Mouse (Mus musculus): Measurements from ENCODE around the gene Rbm14. TPM values are rescaled to one million over a fixed set of nuclear protein-coding genes. Genes with fewer than 3 reads are reported as not detected.

Gene Rbm14
- total RNA-seq, 2 experiments from 2014 or later: 63.8 to 71.3 TPM

GRCm38 (mm10) chr19:4756193-4756911 is 55.1 kb downstream of the Rbm14 start, which contains the start of gene Rbm4b:
Rbm4b (plus strand) TSS chr19:4756497.
- peak; percentile 88 for ATAC-seq (replicated peaks; ENCODE audit: low FRiP score, poor library complexity, severe bottlenecking)

DNA sequence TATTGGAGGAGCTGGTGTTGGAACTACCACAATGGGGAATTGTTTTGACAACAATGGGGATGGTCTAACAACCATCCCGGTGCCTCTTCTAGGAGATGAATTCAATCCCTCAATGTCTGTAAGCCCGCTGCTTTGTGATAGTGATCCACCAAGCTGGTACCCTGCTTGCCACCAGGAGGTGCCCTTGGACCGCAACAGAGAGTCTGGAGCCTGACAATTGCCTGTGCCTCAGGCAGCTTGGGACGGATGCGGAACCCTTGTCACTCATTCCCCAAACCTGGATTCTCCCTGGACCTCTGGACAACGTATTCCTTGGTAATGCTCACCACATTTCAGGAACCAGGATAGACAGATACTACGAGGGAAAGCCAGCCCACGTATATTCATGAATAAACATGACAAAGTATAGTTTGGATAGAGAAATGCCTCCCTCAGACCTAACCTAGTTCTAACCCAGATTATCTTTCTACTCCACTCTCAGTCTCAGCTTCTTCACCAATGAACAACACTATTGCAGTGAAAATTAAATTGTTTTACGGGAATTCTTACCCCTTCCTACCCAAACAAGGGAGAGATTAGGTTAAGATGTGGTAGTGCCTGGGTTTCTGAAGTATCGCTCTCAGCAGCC is 55.8 kb downstream of the Rbm14 start:
- ATAC-seq (replicated peaks; ENCODE audit: low FRiP score, poor library complexity, severe bottlenecking): peak; percentile 88

Other genes starting within 250 kb of the Rbm14 start
- 0.38 and 0.63 TPM in 2 replicates for gene Lrfn4, start 196.0 kb downstream of the Rbm14 start, total RNA-seq (2015; ENCODE audit: low replicate concordance)
- gene Lrfn4, start 196.0 kb downstream of the Rbm14 start, total RNA-seq (2017; ENCODE audit: low replicate concordance): not detected in 2 replicates
- gene Rce1, start 186.0 kb downstream of the Rbm14 start, total RNA-seq (2015; ENCODE audit: low replicate concordance): 10.9 and 17.3 TPM in 2 replicates
- 2.9 and 10.6 TPM in 2 replicates for gene Rce1, start 186.0 kb downstream of the Rbm14 start, total RNA-seq (2017; ENCODE audit: low replicate concordance)
- not detected in 2 replicates for gene Gm960, start 113.0 kb downstream of the Rbm14 start, total RNA-seq (2015; ENCODE audit: low replicate concordance)
- 0.56 TPM in 1 of 2 replicates, not detected in the other for gene Gm960, start 113.0 kb downstream of the Rbm14 start, total RNA-seq (2017; ENCODE audit: low replicate concordance)
- gene Sptbn2, start 100.5 kb downstream of the Rbm14 start, total RNA-seq (2015; ENCODE audit: low replicate concordance): not detected in 2 replicates
- not detected in 2 replicates for gene Sptbn2, start 100.5 kb downstream of the Rbm14 start, total RNA-seq (2017; ENCODE audit: low replicate concordance)
- gene Rbm4b, start 55.1 kb downstream of the Rbm14 start, total RNA-seq (2015; ENCODE audit: low replicate concordance): 0.58 and 4.0 TPM in 2 replicates
- gene Rbm4b, start 55.1 kb downstream of the Rbm14 start, total RNA-seq (2017; ENCODE audit: low replicate concordance): 6.6 and 7.5 TPM in 2 replicates
- gene Rbm4, start 17.7 kb downstream of the Rbm14 start, total RNA-seq (2015; ENCODE audit: low replicate concordance): 50.5 and 66.9 TPM in 2 replicates
- 139 and 185 TPM in 2 replicates for gene Rbm4, start 17.7 kb downstream of the Rbm14 start, total RNA-seq (2017; ENCODE audit: low replicate concordance)
- 7.7 and 74.0 TPM in 2 replicates for gene Gm21992, start within 50 bp of the Rbm14 start, total RNA-seq (2015; ENCODE audit: low replicate concordance)
- 20.6 and 28.2 TPM in 2 replicates for gene Gm21992, start within 50 bp of the Rbm14 start, total RNA-seq (2017; ENCODE audit: low replicate concordance)
- 12.3 and 18.8 TPM in 2 replicates for gene Ccs, start 27.7 kb upstream of the Rbm14 start, total RNA-seq (2015; ENCODE audit: low replicate concordance)
- gene Ccs, start 27.7 kb upstream of the Rbm14 start, total RNA-seq (2017; ENCODE audit: low replicate concordance): 24.4 and 66.9 TPM in 2 replicates
- gene Ccdc87, start 27.7 kb upstream of the Rbm14 start, total RNA-seq (2015; ENCODE audit: low replicate concordance): not detected in 2 replicates
- gene Ccdc87, start 27.7 kb upstream of the Rbm14 start, total RNA-seq (2017; ENCODE audit: low replicate concordance): not detected in 2 replicates
- 79.7 and 90.9 TPM in 2 replicates for gene Ctsf, start 43.5 kb upstream of the Rbm14 start, total RNA-seq (2015; ENCODE audit: low replicate concordance)
- gene Ctsf, start 43.5 kb upstream of the Rbm14 start, total RNA-seq (2017; ENCODE audit: low replicate concordance): 51.5 and 94.7 TPM in 2 replicates
- gene Actn3, start 66.3 kb upstream of the Rbm14 start, total RNA-seq (2015; ENCODE audit: low replicate concordance): not detected in 2 replicates
- gene Actn3, start 66.3 kb upstream of the Rbm14 start, total RNA-seq (2017; ENCODE audit: low replicate concordance): 0.56 TPM in 1 of 2 replicates, not detected in the other
- 4.0 and 12.1 TPM in 2 replicates for gene Zdhhc24, start 67.0 kb upstream of the Rbm14 start, total RNA-seq (2015; ENCODE audit: low replicate concordance)
- gene Zdhhc24, start 67.0 kb upstream of the Rbm14 start, total RNA-seq (2017; ENCODE audit: low replicate concordance): 9.6 and 10.5 TPM in 2 replicates
- 0.84 and 1.5 TPM in 2 replicates for gene Bbs1, start 95.0 kb upstream of the Rbm14 start, total RNA-seq (2015; ENCODE audit: low replicate concordance)
- 0.42 and 1.2 TPM in 2 replicates for gene Bbs1, start 95.0 kb upstream of the Rbm14 start, total RNA-seq (2017; ENCODE audit: low replicate concordance)
- 4.6 and 7.5 TPM in 2 replicates for gene Dpp3, start 116.7 kb upstream of the Rbm14 start, total RNA-seq (2015; ENCODE audit: low replicate concordance)
- gene Dpp3, start 116.7 kb upstream of the Rbm14 start, total RNA-seq (2017; ENCODE audit: low replicate concordance): 6.0 and 7.3 TPM in 2 replicates
- not detected in 2 replicates for gene Peli3, start 131.5 kb upstream of the Rbm14 start, total RNA-seq (2015; ENCODE audit: low replicate concordance)
- not detected in 2 replicates for gene Peli3, start 131.5 kb upstream of the Rbm14 start, total RNA-seq (2017; ENCODE audit: low replicate concordance)
- 3.7 and 4.4 TPM in 2 replicates for gene Mrpl11, start 150.5 kb upstream of the Rbm14 start, total RNA-seq (2015; ENCODE audit: low replicate concordance)
- 1.8 and 7.8 TPM in 2 replicates for gene Mrpl11, start 150.5 kb upstream of the Rbm14 start, total RNA-seq (2017; ENCODE audit: low replicate concordance)
- not detected in 2 replicates for gene Npas4, start 178.7 kb upstream of the Rbm14 start, total RNA-seq (2015; ENCODE audit: low replicate concordance)
- not detected in 2 replicates for gene Npas4, start 178.7 kb upstream of the Rbm14 start, total RNA-seq (2017; ENCODE audit: low replicate concordance)
- not detected in 2 replicates for gene Slc29a2, start 212.2 kb upstream of the Rbm14 start, total RNA-seq (2015; ENCODE audit: low replicate concordance)
- gene Slc29a2, start 212.2 kb upstream of the Rbm14 start, total RNA-seq (2017; ENCODE audit: low replicate concordance): not detected in 2 replicates
- 0.84 and 1.2 TPM in 2 replicates for gene B4gat1, start 227.2 kb upstream of the Rbm14 start, total RNA-seq (2015; ENCODE audit: low replicate concordance)
- gene B4gat1, start 227.2 kb upstream of the Rbm14 start, total RNA-seq (2017; ENCODE audit: low replicate concordance): not detected in 2 replicates
- gene AC124502.3, start 227.3 kb upstream of the Rbm14 start, total RNA-seq (2015; ENCODE audit: low replicate concordance): 0.38 TPM in 1 of 2 replicates, not detected in the other
- gene AC124502.3, start 227.3 kb upstream of the Rbm14 start, total RNA-seq (2017; ENCODE audit: low replicate concordance): 1.7 TPM in 1 of 2 replicates, not detected in the other
- gene Brms1, start 229.7 kb upstream of the Rbm14 start, total RNA-seq (2015; ENCODE audit: low replicate concordance): 0.96 and 10.4 TPM in 2 replicates
- 12.7 and 17.6 TPM in 2 replicates for gene Brms1, start 229.7 kb upstream of the Rbm14 start, total RNA-seq (2017; ENCODE audit: low replicate concordance)
- gene Rin1, start 238.8 kb upstream of the Rbm14 start, total RNA-seq (2015; ENCODE audit: low replicate concordance): not detected in 2 replicates
- 0.09 TPM in 1 of 2 replicates, not detected in the other for gene Rin1, start 238.8 kb upstream of the Rbm14 start, total RNA-seq (2017; ENCODE audit: low replicate concordance)